Mouse (Mus musculus) brain, embryonic 14.5 days (tissue): Measurements from ENCODE around the gene Supt6.

Experiments used
- CTCF ChIP-seq: fragments of 200-500 bp; IDR thresholded peaks from 2 replicates; pipeline ENCODE4 v1.5.1; 2012; ENCODE audit warnings: inconsistent platforms, mild to moderate bottlenecking, moderate library complexity, borderline replicate concordance; ENCODE audit not compliant: insufficient read depth, insufficient read length; ENCODE audit errors: extremely low read depth
- POLR2A ChIP-seq: fragments of 200-500 bp; IDR thresholded peaks from 2 replicates; pipeline ENCODE4 v1.6.1; 2012; ENCODE audit warnings: mild to moderate bottlenecking, inconsistent platforms, borderline replicate concordance; ENCODE audit not compliant: poor library complexity, insufficient read depth, insufficient read length, severe bottlenecking; ENCODE audit errors: extremely low read depth

DNA sequence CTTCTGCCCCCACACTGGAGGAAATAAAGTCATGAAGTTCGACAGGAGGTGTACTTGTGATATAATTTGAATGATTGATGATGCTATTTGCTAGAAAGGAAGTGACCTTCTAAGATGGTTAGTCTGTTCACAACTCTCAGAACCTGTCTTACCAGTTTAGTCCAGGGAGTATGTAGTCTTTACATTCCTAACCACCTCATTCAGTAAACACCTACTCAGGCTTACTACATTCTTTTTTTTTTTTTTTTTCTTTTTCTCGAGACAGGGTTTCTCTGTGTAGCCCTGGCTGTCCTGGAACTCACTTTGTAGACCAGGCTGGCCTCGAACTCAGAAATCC lies 1.2 kb upstream of the Supt6 start:
- no peak for TF ChIP-seq CTCF
- TF ChIP-seq POLR2A: no peak
